Mouse (Mus musculus) ovary, postnatal 14 days (tissue): ENCODE data around the gene Bcar1.

Experiments
- DNase-seq: peaks from one replicate; pipeline ENCODE4 v3.0.0; 2022; ENCODE audit warnings: low spot score

The Bcar1 gene

DNA sequence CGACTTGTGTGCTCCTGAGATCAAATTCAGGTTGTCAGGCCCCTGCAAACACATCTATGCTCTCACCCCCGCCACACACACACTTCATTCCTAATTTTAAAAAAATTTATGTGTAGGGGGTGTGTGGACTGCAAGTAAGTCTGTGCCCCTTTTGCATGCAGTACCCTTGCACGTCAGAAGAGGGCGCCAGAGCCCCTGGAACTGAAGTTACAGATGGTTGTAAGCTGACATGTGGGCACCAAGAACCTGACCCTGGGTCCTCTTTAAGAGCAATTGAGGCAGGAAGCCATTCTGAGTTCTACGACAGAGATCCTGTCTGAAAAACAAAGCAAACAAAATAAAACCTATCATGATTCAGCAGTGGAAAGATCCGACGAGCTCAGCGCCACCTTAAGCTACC, 67.4 kb downstream of the Bcar1 start:
- no peak for DNase-seq

DNA sequence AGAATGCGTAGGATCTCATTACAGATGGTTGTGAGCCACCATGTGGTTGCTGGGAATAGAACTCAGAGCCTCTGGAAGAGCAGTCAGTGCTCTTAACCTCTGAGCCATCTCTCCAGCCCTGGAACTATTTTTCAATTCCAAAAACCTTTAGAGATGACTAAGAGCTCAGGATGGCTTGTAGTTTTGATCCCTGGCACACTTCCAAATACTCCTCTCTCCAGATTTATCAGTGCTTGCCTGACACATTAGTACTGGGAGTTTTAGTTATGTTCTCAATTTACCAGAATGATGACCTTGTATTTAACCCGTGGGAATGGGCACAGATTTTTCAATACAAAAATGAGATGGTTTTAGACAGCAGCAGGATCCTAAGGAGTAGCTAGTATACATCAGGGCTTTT, 76.9 kb downstream of the Bcar1 start:
- DNase-seq, result no peak

DNA sequence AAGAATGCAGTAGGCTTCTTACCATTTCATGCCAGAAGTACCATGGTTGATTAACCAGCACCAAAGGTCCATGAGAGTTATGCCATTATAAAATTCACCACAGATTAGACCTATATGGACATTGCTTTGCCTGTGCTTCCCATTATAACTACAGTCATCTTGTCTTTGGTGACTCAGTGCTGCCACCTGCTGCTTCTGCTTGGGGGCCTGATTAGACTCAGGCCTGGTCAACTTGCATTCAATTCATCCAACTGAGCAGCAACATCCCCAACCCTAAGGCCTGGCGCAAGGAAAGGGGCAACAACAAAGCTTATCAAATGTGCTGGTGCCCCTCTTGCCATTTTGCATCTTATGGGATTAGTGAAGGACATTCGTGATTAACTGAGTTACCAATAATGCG, 81.1 kb downstream of the Bcar1 start:
- peak; percentile 74 for DNase-seq
